In the genomic region with DNA sequence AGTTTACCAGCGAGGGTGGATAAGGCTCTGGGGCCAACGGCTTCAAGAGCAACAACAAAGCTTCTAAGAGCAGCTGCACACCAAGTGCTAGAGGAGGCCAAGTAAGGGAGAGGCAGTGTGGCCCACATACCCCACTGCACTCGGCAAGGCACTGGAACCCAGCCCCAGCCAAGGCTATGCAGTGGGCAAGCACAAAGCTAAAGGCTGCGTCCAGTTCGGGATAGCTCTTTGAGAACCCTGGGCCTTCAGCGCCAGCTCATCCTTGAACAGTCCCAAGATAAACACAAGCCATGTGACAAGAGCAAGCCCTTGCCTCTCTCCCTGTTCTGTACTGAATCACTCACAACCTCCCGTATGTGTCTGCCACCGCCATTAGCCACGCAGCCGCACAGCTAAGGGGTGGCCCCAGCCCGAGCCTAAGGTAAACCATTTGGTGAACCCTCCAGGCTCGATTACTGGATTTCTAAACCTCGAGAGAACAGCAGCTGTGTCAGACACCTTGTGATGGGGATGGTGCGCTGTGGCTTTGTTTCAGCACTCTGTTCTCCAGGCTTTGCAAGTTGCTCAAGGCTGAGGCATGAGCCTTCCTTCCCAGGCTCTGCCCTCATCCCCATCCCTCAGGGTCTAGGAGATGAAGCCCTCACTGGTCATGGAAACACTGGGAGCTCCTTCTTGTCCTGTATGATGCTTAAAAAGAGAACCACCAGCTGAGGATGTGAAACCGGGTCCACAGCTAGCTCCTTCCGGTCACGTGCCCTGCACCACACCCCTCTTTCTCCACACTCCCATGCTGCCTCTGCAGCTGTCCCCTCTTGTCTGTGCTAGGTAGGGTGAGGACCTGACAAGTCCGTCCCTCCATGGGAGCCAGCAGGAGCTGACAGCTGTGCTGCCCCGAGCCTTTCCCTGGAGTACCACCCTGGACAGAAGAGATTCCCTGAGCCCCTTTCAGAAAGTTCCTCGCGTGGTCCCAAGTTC, we compare ENCODE assay signal across 10 mouse cellular contexts. TPM values are rescaled to one million over a fixed set of nuclear protein-coding genes. Genes with fewer than 3 reads are reported as not detected.
DNase-seq lines count a peak whose midpoint lies in the region; ATAC-seq and TF ChIP-seq lines count a peak whose summit lies in the region.
"Had no signal": no experiment of that assay in that cellular context is flagged by ENCODE, and none has a peak within 500 bp of the region (broad histone marks: within the 10 kb centered on the region; RNA-seq: fewer than 3 reads in every experiment).

No protein-coding gene starts in this region.

- DNase-seq in liver, postnatal 0 days: peak; percentile 61
- DNase-seq in splenic B cell, adult 2 months (ENCODE audit: low read depth, low spot score): peak; percentile 90
- DNase-seq in urinary bladder, postnatal 10 days (ENCODE audit: low spot score): no peak
- DNase-seq in right cerebral cortex, adult 2 months (ENCODE audit: low spot score in 2 of 2): no peak
- DNase-seq in kidney, postnatal 4 days: no peak
- DNase-seq: lung, embryonic 14.5 days had no signal

- TF ChIP-seq EP300 in liver, postnatal 0 days (IDR thresholded peaks at IDR 0.05; ENCODE audit: low read depth): no peak

- H3K9me3 ChIP-seq in intestine, embryonic 16.5 days (ENCODE audit: control insufficient read depth, low read length): no peaks in the 10 kb centered on the region
- no peaks in the 10 kb centered on the region for H3K9me3 ChIP-seq in intestine, postnatal 0 days (ENCODE audit: control insufficient read depth)
- H3K9me3 ChIP-seq in embryonic facial prominence, embryonic 15.5 days (replicated peaks): no peaks in the 10 kb centered on the region
- no peaks in the 10 kb centered on the region for H3K9me3 ChIP-seq in liver, postnatal 0 days (ENCODE audit: low read length)
- H3K9me3 ChIP-seq: hindbrain, embryonic 12.5 days had no signal

- no peak overlapping the region for H3K27ac ChIP-seq in intestine, embryonic 16.5 days (ENCODE audit: low read length)
- no peak overlapping the region for H3K27ac ChIP-seq in intestine, postnatal 0 days (ENCODE audit: low read depth, low read length)
- H3K27ac ChIP-seq in embryonic facial prominence, embryonic 15.5 days (replicated peaks): peak overlapping the region; percentile 6; the same call in 1 of the 2 replicates
- H3K27ac ChIP-seq in liver, postnatal 0 days (ENCODE audit: low read depth): peak overlapping the region; percentile 83
- H3K27ac ChIP-seq: hindbrain, embryonic 12.5 days had no signal

- 67% methylated on average over 21 of the region's 21 CpGs for WGBS in intestine, embryonic 16.5 days
- 65% methylated on average over 21 of the region's 21 CpGs for WGBS in intestine, postnatal 0 days
- 72% methylated on average over 21 of the region's 21 CpGs for WGBS in embryonic facial prominence, embryonic 15.5 days
- 66% methylated on average over 21 of the region's 21 CpGs for WGBS in liver, postnatal 0 days (ENCODE audit: insufficient replicate concordance)

- H3K9ac ChIP-seq in intestine, embryonic 16.5 days (ENCODE audit: low read depth, low read length): 0 out of 2 replicates have a peak overlapping the region, but pooled peaks have one; percentile 1
- no peak overlapping the region for H3K9ac ChIP-seq in intestine, postnatal 0 days (ENCODE audit: low read depth, low read length)
- H3K9ac ChIP-seq in embryonic facial prominence, embryonic 15.5 days: no peak overlapping the region
- no peak overlapping the region for H3K9ac ChIP-seq in liver, postnatal 0 days (replicated peaks)
- H3K9ac ChIP-seq: hindbrain, embryonic 12.5 days; lung, embryonic 14.5 days had no signal

- no peaks in the 10 kb centered on the region for H3K27me3 ChIP-seq in intestine, embryonic 16.5 days (replicated peaks; ENCODE audit: control insufficient read depth, insufficient read depth, low read length)
- H3K27me3 ChIP-seq in intestine, postnatal 0 days (replicated peaks; ENCODE audit: control insufficient read depth, insufficient read depth, low read length): no peaks in the 10 kb centered on the region
- no peaks in the 10 kb centered on the region for H3K27me3 ChIP-seq in embryonic facial prominence, embryonic 15.5 days
- H3K27me3 ChIP-seq in liver, postnatal 0 days (ENCODE audit: insufficient read depth, low read length): no peaks in the 10 kb centered on the region
- H3K27me3 ChIP-seq in splenic B cell, adult 2 months (ENCODE audit: control insufficient read depth, insufficient read depth, low read length, poor library complexity, severe bottlenecking): no peaks in the 10 kb centered on the region
- H3K27me3 ChIP-seq: hindbrain, embryonic 12.5 days had no signal

- ATAC-seq in intestine, embryonic 16.5 days: no peak
- ATAC-seq in intestine, postnatal 0 days: no peak
- peak; percentile 40; the same call in 1 of the 2 replicates for ATAC-seq in embryonic facial prominence, embryonic 15.5 days (ENCODE audit: insufficient number of reproducible peaks, low FRiP score, low TSS enrichment, low read depth)
- peak; percentile 34 for ATAC-seq in liver, postnatal 0 days

- TF ChIP-seq CTCF in intestine, postnatal 0 days (IDR thresholded peaks at IDR 0.05; ENCODE audit: low read depth): no peak
- TF ChIP-seq CTCF in liver, postnatal 0 days (IDR thresholded peaks at IDR 0.05; ENCODE audit: low read depth): no peak

- no peak overlapping the region for H3K4me3 ChIP-seq in intestine, embryonic 16.5 days (ENCODE audit: low read length)
- H3K4me3 ChIP-seq in intestine, postnatal 0 days (ENCODE audit: low read depth, low read length): no peak overlapping the region
- no peak overlapping the region for H3K4me3 ChIP-seq in embryonic facial prominence, embryonic 15.5 days (replicated peaks)
- H3K4me3 ChIP-seq in liver, postnatal 0 days (ENCODE audit: low read depth, low read length): no peak overlapping the region
- H3K4me3 ChIP-seq: hindbrain, embryonic 12.5 days had no signal

- peaks cover 11% of the 10 kb centered on the region; the same call in 1 of the 2 replicates for H3K36me3 ChIP-seq in intestine, embryonic 16.5 days (ENCODE audit: control insufficient read depth, insufficient read depth, low read length)
- H3K36me3 ChIP-seq in intestine, postnatal 0 days (ENCODE audit: control insufficient read depth, insufficient read depth): peaks cover 25% of the 10 kb centered on the region
- H3K36me3 ChIP-seq in embryonic facial prominence, embryonic 15.5 days: peaks cover 30% of the 10 kb centered on the region
- H3K36me3 ChIP-seq in liver, postnatal 0 days (replicated peaks; ENCODE audit: insufficient read depth, low read length): peaks cover 15% of the 10 kb centered on the region
- no peaks in the 10 kb centered on the region; the same call in none of the 2 replicates for H3K36me3 ChIP-seq in splenic B cell, adult 2 months (ENCODE audit: control insufficient read depth, insufficient read depth, low read length, poor library complexity, severe bottlenecking)

- no peak overlapping the region for H3K4me2 ChIP-seq in intestine, embryonic 16.5 days (ENCODE audit: low read depth, low read length)
- H3K4me2 ChIP-seq in intestine, postnatal 0 days (replicated peaks; ENCODE audit: low read depth): no peak overlapping the region
- no peak overlapping the region for H3K4me2 ChIP-seq in embryonic facial prominence, embryonic 15.5 days (replicated peaks)
- H3K4me2 ChIP-seq in liver, postnatal 0 days (ENCODE audit: low read depth, low read length): peak overlapping the region; percentile 6; the same call in 1 of the 2 replicates
- H3K4me2 ChIP-seq: hindbrain, embryonic 12.5 days; lung, embryonic 14.5 days had no signal

- H3K4me1 ChIP-seq in intestine, embryonic 16.5 days (ENCODE audit: control insufficient read depth, insufficient read depth, low read length): peaks cover 45% of the 10 kb centered on the region
- peaks cover 10% of the 10 kb centered on the region for H3K4me1 ChIP-seq in intestine, postnatal 0 days (replicated peaks; ENCODE audit: control insufficient read depth, insufficient read depth, low read length)
- H3K4me1 ChIP-seq in embryonic facial prominence, embryonic 15.5 days: peaks cover 39% of the 10 kb centered on the region
- H3K4me1 ChIP-seq in liver, postnatal 0 days (ENCODE audit: insufficient read depth): peaks cover 43% of the 10 kb centered on the region

RNA-seq across cellular contexts. Expression of a gene that starts 21.6 kb away (rescaled TPM):
- polyA plus RNA-seq in intestine, embryonic 16.5 days (2015; fragmentation: Nextera tagmentation; extraction: Ambion mirVana): 9.1 and 10.0 TPM in 2 replicates
- 10.3 and 12.1 TPM in 2 replicates for polyA plus RNA-seq in intestine, postnatal 0 days (2015; fragmentation: Nextera tagmentation; extraction: Ambion mirVana)
- 34.0 and 35.2 TPM in 2 replicates for polyA plus RNA-seq in embryonic facial prominence, embryonic 15.5 days (2015; fragmentation: Nextera tagmentation; extraction: Ambion mirVana)
- polyA plus RNA-seq in liver, postnatal 0 days (2015; fragmentation: Nextera tagmentation; extraction: Ambion mirVana): 13.7 and 13.8 TPM in 2 replicates

RNA-seq across cellular contexts. Expression of a gene that starts 53.3 kb away (rescaled TPM):
- polyA plus RNA-seq in intestine, embryonic 16.5 days (2015; fragmentation: Nextera tagmentation; extraction: Ambion mirVana): 125 and 134 TPM in 2 replicates
- 73.8 and 80.0 TPM in 2 replicates for polyA plus RNA-seq in intestine, postnatal 0 days (2015; fragmentation: Nextera tagmentation; extraction: Ambion mirVana)
- polyA plus RNA-seq in embryonic facial prominence, embryonic 15.5 days (2015; fragmentation: Nextera tagmentation; extraction: Ambion mirVana): 25.3 and 30.6 TPM in 2 replicates
- polyA plus RNA-seq in liver, postnatal 0 days (2015; fragmentation: Nextera tagmentation; extraction: Ambion mirVana): 36.0 and 38.4 TPM in 2 replicates

Comparison
In these comparisons a context has a peak if more than half of its experiments do, and no peak if none do; other contexts are left out.
1. ATAC-seq: peak in embryonic facial prominence, embryonic 15.5 days (single experiment) and liver, postnatal 0 days (single experiment); none in intestine, embryonic 16.5 days (single experiment) and intestine, postnatal 0 days (single experiment).
2. H3K27ac ChIP-seq: peak in embryonic facial prominence, embryonic 15.5 days (single experiment) and liver, postnatal 0 days (single experiment); none in intestine, embryonic 16.5 days (single experiment) and intestine, postnatal 0 days (single experiment).
3. DNase-seq: peak in liver, postnatal 0 days (single experiment) and splenic B cell, adult 2 months (single experiment); none in urinary bladder, postnatal 10 days (single experiment), right cerebral cortex, adult 2 months (0 of 2) and kidney, postnatal 4 days (0 of 2).